Mouse (Mus musculus) Patski (cell line): ENCODE data around the gene Mbnl2. TPM values are rescaled to one million over a fixed set of nuclear protein-coding genes. Genes with fewer than 3 reads are reported as not detected.
A peak's percentile ranks its signal among the peaks of the same experiment; 100 is the strongest.

ENCODE experiments used
- ATAC-seq: fragments of 100-300 bp; one replicate; pipeline ENCODE4 v1.8.0; 2021
- CTCF ChIA-PET: fragments of 350-600 bp; sonication (Branson Sonifier 250); formaldehyde crosslinking; loops from one replicate; lab custom pipeline; 2022; ENCODE audit warnings: inconsistent platforms; lab: Charles Lee
- POLR2A ChIA-PET: fragments of 350-600 bp; sonication (Branson Sonifier 250); formaldehyde crosslinking; loops from one replicate; lab custom pipeline; 2022; ENCODE audit warnings: antibody characterized with exemption, inconsistent platforms; lab: Charles Lee
- DNase-seq: peaks from one replicate; pipeline ENCODE4 v3.0.0-alpha.2; 2011; ENCODE audit warnings: low read depth, low spot score
- H3K27me3 ChIP-seq: fragments of 371-371 bp; one replicate; pipeline ENCODE4 v1.5.1; 2021
- CTCF ChIP-seq: fragments of 100-300 bp; IDR thresholded peaks from one replicate; pipeline ENCODE4 v1.5.1; 2021
- in situ Hi-C: fragments of 300-500 bp; cut with MboI; formaldehyde crosslinking; loops from 3 replicates; pipeline ENCODE4 v1.11.1; 2018; ENCODE audit warnings: low pct_unique_long_range_greater_than_20kb, mixed read lengths
- polyA plus RNA-seq: library from polyadenylated mRNA; unstranded; gene quantifications from one replicate; pipeline ENCODE4 v1.2.3, GENCODE M21; 2021

Gene Mbnl2
- polyA plus RNA-seq, 1 experiment from 2014 or later = 132 TPM

DNA sequence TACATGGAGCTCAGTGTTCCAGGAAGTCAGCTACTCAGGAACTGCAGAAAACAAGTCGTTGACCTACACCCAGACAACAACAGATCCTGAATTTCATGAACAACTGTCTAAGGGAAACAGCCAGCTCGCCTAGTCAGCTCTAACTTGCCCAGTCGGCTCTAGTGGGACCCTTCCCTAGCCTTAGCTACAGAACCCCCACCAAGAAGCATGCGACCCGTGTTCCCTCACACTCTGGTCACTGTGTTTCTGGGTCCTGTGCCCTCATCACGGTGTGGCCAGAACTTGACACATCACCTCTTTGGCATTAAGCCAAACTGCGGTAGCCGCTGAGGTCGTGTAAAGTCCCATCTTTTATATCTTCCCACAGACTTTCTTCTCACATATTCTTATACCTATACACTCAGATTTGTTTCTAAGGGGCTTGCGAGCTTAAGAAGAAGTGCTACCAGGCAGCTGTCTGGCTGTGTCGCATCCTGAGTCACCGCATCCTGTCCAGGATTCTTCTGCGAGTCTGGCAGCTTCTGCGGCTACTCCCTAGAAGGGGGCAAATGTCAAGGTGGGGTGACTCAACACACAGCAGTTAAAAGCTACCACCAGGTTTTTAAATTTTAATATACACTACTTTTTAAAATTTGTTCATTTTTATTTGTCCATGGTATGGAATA is 193.8 kb downstream of the Mbnl2 start:
- in situ Hi-C loops = no loop called here

DNA sequence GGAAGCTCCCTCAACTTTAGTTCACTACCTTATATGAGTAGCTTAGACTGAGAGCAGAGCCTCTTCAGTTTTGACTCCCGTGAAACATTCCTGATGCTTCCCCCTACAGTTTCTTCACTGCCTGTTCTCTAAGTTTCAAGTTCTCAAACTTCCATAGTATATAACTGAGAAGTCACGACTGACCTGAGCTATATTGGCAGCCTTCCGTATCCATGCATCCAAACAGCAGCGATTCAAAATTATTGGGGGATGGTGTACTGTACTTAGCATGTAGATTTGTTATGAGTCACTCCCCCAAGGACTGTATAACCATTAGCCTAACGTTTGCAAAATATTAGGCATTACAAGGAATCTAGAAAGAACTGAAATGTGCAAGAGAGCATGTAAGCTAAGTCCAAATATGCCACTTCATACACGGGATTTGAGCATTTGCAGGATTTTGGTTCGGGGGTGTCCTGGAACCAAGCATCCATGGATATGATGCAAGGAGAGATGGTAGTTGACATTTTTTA is 200.8 kb downstream of the Mbnl2 start:
- DNase-seq = no peak

More for the DNA sequence above, 193.8 kb downstream of the Mbnl2 start:
- peaks cover 6% of the 10 kb centered on the region for H3K27me3 ChIP-seq
- DNase-seq (no peak), ATAC-seq (no peak)
- ChIA-PET POLR2A (interaction anchor here (0.6 kb wide), 1 partner anchor 364 kb away, joined by 4 read pairs; no protein-coding TSS in a partner anchor), CTCF (interaction anchor here (0.6 kb wide), 1 partner anchor 386 kb away, joined by 3 read pairs; no protein-coding TSS in a partner anchor)
- no peak for TF ChIP-seq CTCF

DNA sequence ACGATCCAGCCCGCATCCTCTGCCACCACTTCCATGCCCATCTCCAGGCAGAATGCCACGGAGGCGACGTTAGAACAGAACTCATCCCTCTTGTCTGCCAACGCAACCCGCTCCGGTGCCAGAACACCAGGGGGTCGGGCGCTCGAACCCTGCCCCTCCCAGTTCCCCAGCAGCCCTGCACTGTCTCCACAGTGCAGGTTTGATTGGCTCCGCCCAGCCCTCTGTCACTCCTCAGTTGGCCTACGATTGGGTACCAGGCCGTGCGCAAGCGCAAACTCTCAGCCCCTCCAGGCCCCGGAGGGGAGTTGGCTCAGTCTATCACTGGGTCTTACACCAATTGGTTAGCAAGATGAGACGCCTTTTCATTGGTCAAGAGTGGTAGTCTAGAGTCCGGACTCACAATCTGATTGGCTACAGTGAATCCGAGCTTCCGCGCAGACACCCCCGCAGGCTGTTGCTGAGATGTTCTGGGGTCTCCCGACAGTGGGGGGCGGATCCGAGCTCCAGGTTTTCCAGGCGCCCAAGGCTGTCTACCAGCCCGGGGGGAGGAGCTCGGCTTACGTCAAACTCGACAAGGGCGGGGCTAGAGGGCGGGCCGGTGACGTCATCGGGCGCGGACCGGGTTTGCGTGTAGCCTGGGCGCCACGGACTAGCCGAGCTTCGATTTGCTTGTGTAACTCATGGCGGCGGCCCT is 202.0 kb downstream of the Mbnl2 start:
- CTCF ChIA-PET = no interaction called here
- peak; percentile 93 for ATAC-seq
- no peaks in the 10 kb centered on the region for H3K27me3 ChIP-seq
- no peak for TF ChIP-seq CTCF
- POLR2A ChIA-PET = no interaction called here
- peak; percentile 99 for DNase-seq
- in situ Hi-C loops = loop anchor here (5.0 to 25.0 kb wide), 2 partner anchors 205 to 1635 kb away; partner anchors contain the start of gene Tm9sf2

More for the DNA sequence above, 200.8 kb downstream of the Mbnl2 start:
- no peak for TF ChIP-seq CTCF
- ChIA-PET POLR2A (no interaction called here), CTCF (interaction anchor here (1.1 to 1.2 kb wide), 2 partner anchors 27 to 57 kb away, joined by 3 read pairs; no protein-coding TSS in a partner anchor)
- ATAC-seq = no peak
- in situ Hi-C loops = loop anchor here (5.0 to 25.0 kb wide), 2 partner anchors 204 to 1636 kb away; partner anchors contain the start of gene Tm9sf2
- no peaks in the 10 kb centered on the region for H3K27me3 ChIP-seq

DNA sequence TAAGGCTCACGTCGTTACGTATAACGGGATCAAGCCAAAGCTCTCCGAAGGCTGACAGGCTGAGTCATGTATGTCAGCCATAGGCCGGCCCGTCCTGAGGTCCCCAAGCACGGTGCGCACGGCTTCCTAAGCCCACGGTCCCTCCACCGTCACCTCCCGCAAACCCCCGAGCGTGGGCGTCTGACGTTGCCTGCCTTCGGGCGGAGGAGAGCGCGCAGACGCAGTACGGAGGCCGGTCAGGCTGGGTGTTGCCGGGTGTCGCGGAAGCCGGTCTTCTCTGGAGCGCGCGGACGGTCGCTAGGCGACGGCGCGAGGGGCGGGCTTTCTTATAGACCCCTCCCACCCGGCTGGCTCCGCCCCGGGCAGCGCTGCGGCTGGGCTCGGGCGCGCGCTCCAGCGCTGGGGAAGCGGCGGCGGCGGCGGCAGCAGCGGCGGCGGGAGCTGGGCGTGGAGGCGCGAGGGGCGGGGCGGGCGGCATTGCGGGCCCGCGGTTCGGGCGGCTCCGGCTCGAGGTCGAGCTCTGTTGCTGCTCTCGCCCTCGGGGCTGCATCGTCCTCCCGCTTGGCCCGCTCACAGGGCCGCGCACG is 202.6 kb downstream of the Mbnl2 start, which contains the start of gene Rap2a:
TSS of gene Rap2a (plus strand) at position 463 of the 587 bp plus-strand sequence.
- ChIA-PET POLR2A (interaction anchor here (1.3 kb wide), 1 partner anchor 10 kb away, joined by 5 read pairs; no protein-coding TSS in a partner anchor), CTCF (no interaction called here)
- TF ChIP-seq CTCF = no peak
- ATAC-seq (peak; percentile 73), DNase-seq (peak; percentile 72)
- in situ Hi-C loops = loop anchor here (5.0 to 25.0 kb wide), 2 partner anchors 206 to 1634 kb away; partner anchors contain the start of gene Tm9sf2
- H3K27me3 ChIP-seq = no peaks in the 10 kb centered on the region

DNA sequence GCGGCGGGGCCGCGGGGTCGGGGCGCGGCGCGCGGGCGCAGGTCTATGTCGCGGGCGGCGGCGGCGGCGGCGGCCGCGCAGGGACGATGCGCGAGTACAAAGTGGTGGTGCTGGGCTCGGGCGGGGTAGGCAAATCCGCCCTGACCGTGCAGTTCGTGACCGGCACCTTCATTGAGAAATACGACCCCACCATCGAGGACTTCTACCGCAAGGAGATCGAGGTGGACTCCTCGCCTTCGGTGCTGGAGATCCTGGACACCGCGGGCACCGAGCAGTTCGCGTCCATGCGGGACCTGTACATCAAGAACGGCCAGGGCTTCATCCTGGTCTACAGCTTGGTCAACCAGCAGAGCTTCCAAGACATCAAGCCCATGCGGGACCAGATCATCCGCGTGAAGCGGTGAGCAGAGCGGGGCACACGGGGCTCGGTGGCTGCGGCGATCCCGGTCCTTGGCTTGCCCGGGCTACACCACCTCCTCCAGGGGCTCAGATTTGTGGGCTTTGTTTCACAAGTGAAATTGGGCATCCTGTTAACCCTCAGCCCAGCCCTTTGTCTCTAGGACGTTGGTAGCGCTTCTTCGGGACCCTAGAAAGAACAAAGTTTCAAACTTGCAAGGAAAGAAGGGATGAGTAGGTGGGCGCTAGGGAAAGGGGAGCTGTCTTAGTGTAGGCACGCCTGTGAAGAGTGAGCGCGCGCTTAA is 203.3 kb downstream of the Mbnl2 start:
- in situ Hi-C loops = loop anchor here (5.0 to 25.0 kb wide), 2 partner anchors 206 to 1634 kb away; partner anchors contain the start of gene Tm9sf2
- H3K27me3 ChIP-seq = no peaks in the 10 kb centered on the region
- no peak for DNase-seq
- CTCF ChIA-PET = interaction anchor here (1.2 to 2.8 kb wide), 2 partner anchors 11 to 72 kb away, joined by 4 to 11 read pairs; no protein-coding TSS in a partner anchor
- TF ChIP-seq CTCF = no peak
- peak; percentile 13 for ATAC-seq
- POLR2A ChIA-PET = interaction anchor here (1.3 kb wide), 1 partner anchor 9 kb away, joined by 5 read pairs; no protein-coding TSS in a partner anchor

DNA sequence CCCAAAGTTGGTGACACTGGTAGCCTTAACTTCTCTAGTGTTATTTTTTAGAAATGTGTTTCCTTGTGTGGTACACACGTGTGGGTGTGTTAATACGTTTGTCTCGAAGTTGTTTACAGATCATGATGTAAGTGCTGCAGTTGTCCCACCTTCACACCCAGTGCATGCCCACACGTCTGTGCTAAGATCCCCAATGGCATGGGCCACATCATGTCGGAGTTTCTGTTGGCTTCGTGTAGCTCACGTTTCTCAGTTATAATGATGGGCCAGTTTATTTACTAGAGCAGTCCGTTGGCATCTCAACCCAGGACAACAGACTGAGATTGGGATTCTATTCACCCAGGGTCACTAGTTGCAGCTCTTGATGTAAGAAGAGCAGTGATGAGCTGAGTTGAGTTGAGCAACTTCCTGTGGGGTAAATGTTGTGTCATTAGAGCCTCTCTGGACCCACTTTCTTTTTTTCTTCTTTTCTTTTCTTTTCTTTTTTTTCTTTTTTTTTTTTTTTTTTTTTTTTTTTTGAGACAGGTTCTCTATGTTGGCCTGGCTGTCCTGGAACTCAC is 205.0 kb downstream of the Mbnl2 start:
- ATAC-seq = no peak
- TF ChIP-seq CTCF = no peak
- no peak for DNase-seq
- in situ Hi-C loops = loop anchor here (25.0 kb wide), 1 partner anchor 1632 kb away; the partner anchor contains the start of gene Tm9sf2
- H3K27me3 ChIP-seq = no peaks in the 10 kb centered on the region
- CTCF ChIA-PET = interaction anchor here (1.2 to 2.8 kb wide), 4 partner anchors 10 to 74 kb away, joined by 3 to 11 read pairs (median 4); no protein-coding TSS in a partner anchor
- POLR2A ChIA-PET = interaction anchor here (1.0 kb wide), 1 partner anchor 10 kb away, joined by 5 read pairs; no protein-coding TSS in a partner anchor

DNA sequence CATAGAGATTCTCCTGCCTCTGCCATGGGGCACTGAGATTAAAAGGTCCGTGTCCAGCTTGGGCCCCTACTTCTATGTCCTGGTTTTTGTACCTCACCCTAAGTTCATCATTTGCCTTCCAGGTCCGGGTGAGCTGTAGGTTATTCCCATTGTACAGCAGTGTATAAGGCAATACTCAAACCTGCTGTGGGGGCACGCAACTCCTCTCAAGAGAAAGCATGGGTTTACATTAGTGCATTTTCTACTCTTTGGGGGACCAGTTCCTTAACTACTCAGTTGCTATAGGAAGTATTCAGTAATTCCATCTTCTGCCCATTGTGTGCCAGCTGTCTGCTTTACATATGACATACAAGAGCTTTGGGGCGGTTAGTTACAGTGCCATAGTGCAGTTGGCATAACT is 205.5 kb downstream of the Mbnl2 start:
- in situ Hi-C loops = loop anchor here (25.0 kb wide), 1 partner anchor 1631 kb away; the partner anchor contains the start of gene Tm9sf2
- ATAC-seq (no peak), DNase-seq (no peak)
- no peak for TF ChIP-seq CTCF
- CTCF ChIA-PET = interaction anchor here (1.2 to 2.8 kb wide), 3 partner anchors 9 to 14 kb away, joined by 3 to 11 read pairs (median 4); no protein-coding TSS in a partner anchor
- no peaks in the 10 kb centered on the region for H3K27me3 ChIP-seq
- POLR2A ChIA-PET = no interaction called here

Other genes with a start within 250 kb of the Mbnl2 start
- gene Oxgr1, start 233.2 kb upstream of the Mbnl2 start, polyA plus RNA-seq = 0.03 TPM
- gene Rap2a, start 202.8 kb downstream of the Mbnl2 start, polyA plus RNA-seq = 9.5 TPM